Mouse (Mus musculus) embryonic facial prominence, embryonic 10.5 days (tissue): ENCODE data around the gene Chka. TPM values are rescaled to one million over a fixed set of nuclear protein-coding genes. Genes with fewer than 3 reads are reported as not detected.

Source experiments
- DNase-seq: peaks from one replicate; pipeline ENCODE4 v3.0.0-alpha.2; 2017; ENCODE audit warnings: low spot score
- H3K27ac ChIP-seq: fragments of 300-500 bp; sonication (generic); replicated peaks from 2 replicates; pipeline ENCODE4 v1.5.1; 2016; ENCODE audit warnings: mild to moderate bottlenecking
- H3K27me3 ChIP-seq: fragments of 300-500 bp; sonication (generic); replicated peaks from 2 replicates; pipeline ENCODE4 v1.6.1; 2016; ENCODE audit warnings: low read depth, mild to moderate bottlenecking; ENCODE audit not compliant: poor library complexity, severe bottlenecking
- H3K36me3 ChIP-seq: fragments of 300-500 bp; sonication (generic); replicated peaks from 2 replicates; pipeline ENCODE4 v1.6.1; 2016; ENCODE audit warnings: mild to moderate bottlenecking, moderate library complexity
- H3K4me1 ChIP-seq: fragments of 300-500 bp; sonication (generic); 2 replicates; pipeline ENCODE4 v1.6.1; 2016
- H3K4me3 ChIP-seq: fragments of 300-500 bp; sonication (generic); 2 replicates; pipeline ENCODE4 v1.5.1; 2016; ENCODE audit warnings: mild to moderate bottlenecking, moderate library complexity
- H3K9me3 ChIP-seq: fragments of 300-500 bp; sonication (generic); 2 replicates; pipeline ENCODE4 v1.6.1; 2016; ENCODE audit warnings: mild to moderate bottlenecking
- WGBS: fragments of 180-500 bp; shearing (Covaris S2); methylation state at CpG from one replicate; pipeline ENCODE4 v1.1.7; 2016; 5-methylcytosine and 5-hydroxymethylcytosine counted together
- polyA plus RNA-seq: library from polyadenylated mRNA; unstranded; fragments of >200 nt; fragmentation: Nextera tagmentation; extraction: Ambion mirVana; gene quantifications from 2 replicates; pipeline ENCODE4 v1.2.1, GENCODE M21; 2016

Gene Chka
- polyA plus RNA-seq, 1 experiment from 2014 or later = 50.0 TPM

- Histone ChIP-seq H3K36me3 (peaks cover 7% of the 10 kb centered on the region), H3K4me3 (no peak overlapping the region), H3K9me3 (no peaks in the 10 kb centered on the region), H3K27ac (no peak overlapping the region), H3K27me3 (no peaks in the 10 kb centered on the region), H3K4me1 (peaks cover 37% of the 10 kb centered on the region)
- DNase-seq = no peak
- 85% methylated on average over 2 of the region's 2 CpGs for WGBS
Observed at GRCm38 (mm10) chr19:3849251-3849650, 2.3 kb upstream of the Chka start.

GRCm38 (mm10) chr19:3850076-3850475 is 1.5 kb upstream of the Chka start:
- no peak for DNase-seq
- H3K4me3 ChIP-seq = no peak overlapping the region
- no peak overlapping the region for H3K27ac ChIP-seq
- WGBS = 39% methylated on average over 5 of the region's 5 CpGs
- H3K36me3 ChIP-seq = peaks cover 13% of the 10 kb centered on the region
- no peaks in the 10 kb centered on the region for H3K9me3 ChIP-seq
- no peaks in the 10 kb centered on the region for H3K27me3 ChIP-seq
- peaks cover 42% of the 10 kb centered on the region for H3K4me1 ChIP-seq

DNA sequence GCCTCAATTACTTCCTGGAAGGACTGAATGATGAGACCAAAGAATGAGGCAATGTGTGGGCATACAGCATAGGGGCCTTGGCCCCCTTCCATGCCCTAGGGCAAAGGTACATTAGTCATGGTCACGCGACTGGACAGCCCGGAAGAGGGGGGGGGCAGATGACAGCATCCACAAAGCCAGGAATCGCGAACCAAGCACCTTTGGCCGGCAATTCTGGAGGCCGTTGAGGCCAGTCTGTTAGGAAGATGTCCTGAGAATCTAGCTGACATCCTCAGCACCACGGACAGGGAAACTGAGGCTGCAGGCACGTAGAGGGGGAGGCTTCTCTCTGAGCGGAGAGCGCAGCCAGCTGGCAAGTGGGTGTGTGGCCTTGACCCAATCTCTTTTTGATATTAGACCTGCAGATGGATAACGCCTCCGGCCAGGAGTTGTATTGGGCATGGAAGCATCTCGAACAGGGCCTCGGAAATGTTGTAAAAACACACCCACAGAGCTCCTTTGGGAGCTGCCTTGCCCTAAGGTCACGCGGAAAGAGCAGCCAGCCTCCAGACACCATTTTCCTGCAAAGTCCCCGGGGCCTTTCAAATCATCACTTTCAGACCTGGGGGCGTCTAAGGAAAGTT is 615 bp upstream of the Chka start:
- DNase-seq = peak; percentile 56
- 3% methylated on average over 19 of the region's 19 CpGs for WGBS
- Histone ChIP-seq H3K4me1 (peaks cover 48% of the 10 kb centered on the region), H3K4me3 (peak overlapping the region; percentile 92), H3K27me3 (no peaks in the 10 kb centered on the region), H3K27ac (peak overlapping the region; percentile 96), H3K9me3 (no peaks in the 10 kb centered on the region), H3K36me3 (peaks cover 13% of the 10 kb centered on the region)

GRCm38 (mm10) chr19:3851979-3852681 is 557 bp downstream of the Chka start:
- peaks cover 50% of the 10 kb centered on the region for H3K4me1 ChIP-seq
- DNase-seq = peak; percentile 79
- no peaks in the 10 kb centered on the region for H3K9me3 ChIP-seq
- H3K27me3 ChIP-seq = no peaks in the 10 kb centered on the region
- peak overlapping the region; percentile 96 for H3K27ac ChIP-seq
- H3K36me3 ChIP-seq = peaks cover 13% of the 10 kb centered on the region
- under 1% methylated on average over 72 of the region's 74 CpGs for WGBS
- peak overlapping the region; percentile 92 for H3K4me3 ChIP-seq

DNA sequence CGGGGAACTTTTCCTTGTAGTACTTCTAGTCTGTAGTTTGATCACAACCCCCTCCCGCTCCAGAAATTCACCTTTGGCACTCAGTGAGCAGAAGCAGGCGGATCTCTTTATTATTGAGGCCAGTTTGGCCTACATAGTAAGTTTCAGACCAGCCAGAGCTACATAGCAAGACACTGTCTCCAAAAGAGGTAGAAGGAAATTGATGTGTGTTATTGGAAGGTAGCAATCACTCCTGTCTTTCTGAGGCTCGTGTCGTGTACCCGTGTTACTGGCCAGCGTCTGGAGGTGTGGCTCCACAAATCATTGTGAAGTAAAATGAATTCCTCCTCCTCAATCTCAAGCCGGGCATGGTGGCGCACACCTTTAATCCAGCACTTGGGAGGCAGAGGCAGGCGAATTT is 1.5 kb downstream of the Chka start:
- no peaks in the 10 kb centered on the region for H3K27me3 ChIP-seq
- H3K4me3 ChIP-seq = peak overlapping the region; percentile 92
- 91% methylated on average over 10 of the region's 10 CpGs for WGBS
- DNase-seq = no peak
- no peak overlapping the region for H3K27ac ChIP-seq
- no peaks in the 10 kb centered on the region for H3K9me3 ChIP-seq
- peaks cover 50% of the 10 kb centered on the region for H3K4me1 ChIP-seq
- peaks cover 13% of the 10 kb centered on the region for H3K36me3 ChIP-seq

DNA sequence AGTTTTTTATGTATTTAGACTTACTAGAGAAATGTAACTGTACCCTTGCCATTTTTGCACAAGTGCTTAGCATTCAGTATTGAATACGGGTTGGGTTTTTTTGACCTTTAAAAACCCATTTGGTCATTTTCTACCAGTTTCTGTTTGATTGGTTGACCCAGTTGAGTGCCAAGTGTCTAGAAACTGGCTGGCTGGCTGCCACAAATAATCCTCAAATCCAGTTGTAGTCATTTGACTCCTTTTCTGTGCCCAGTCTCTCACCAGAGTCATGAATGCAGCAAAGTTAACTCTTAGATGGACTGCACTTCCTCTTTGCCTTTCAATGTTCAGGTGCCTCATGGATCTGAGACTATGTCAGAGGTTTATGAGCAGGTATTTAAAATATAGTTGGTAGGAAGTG is 2.3 kb downstream of the Chka start:
- 89% methylated on average over 1 of the region's 1 CpGs for WGBS
- Histone ChIP-seq H3K9me3 (no peaks in the 10 kb centered on the region), H3K4me3 (0 out of 2 replicates have a peak overlapping the region, but pooled peaks have one; percentile 3), H3K36me3 (peaks cover 13% of the 10 kb centered on the region), H3K27me3 (no peaks in the 10 kb centered on the region), H3K4me1 (peaks cover 50% of the 10 kb centered on the region), H3K27ac (no peak overlapping the region)
- no peak for DNase-seq

- Histone ChIP-seq H3K4me3 (0 out of 2 replicates have a peak overlapping the region, but pooled peaks have one; percentile 2), H3K27ac (no peak overlapping the region), H3K9me3 (no peaks in the 10 kb centered on the region), H3K4me1 (peaks cover 49% of the 10 kb centered on the region), H3K36me3 (peaks cover 14% of the 10 kb centered on the region), H3K27me3 (no peaks in the 10 kb centered on the region)
- WGBS = 73% methylated on average over 6 of the region's 6 CpGs
- DNase-seq = no peak
Observed at GRCm38 (mm10) chr19:3855091-3855490, 3.5 kb downstream of the Chka start.

GRCm38 (mm10) chr19:3855601-3856000 is 4.0 kb downstream of the Chka start:
- no peak overlapping the region; the same call in 1 of the 2 replicates for H3K4me3 ChIP-seq
- peaks cover 44% of the 10 kb centered on the region for H3K4me1 ChIP-seq
- H3K27me3 ChIP-seq = no peaks in the 10 kb centered on the region
- H3K27ac ChIP-seq = peak overlapping the region; percentile 31; the same call in 1 of the 2 replicates
- 19% methylated on average over 4 of the region's 4 CpGs for WGBS
- DNase-seq = peak; percentile 26
- peaks cover 19% of the 10 kb centered on the region for H3K36me3 ChIP-seq
- H3K9me3 ChIP-seq = no peaks in the 10 kb centered on the region

DNA sequence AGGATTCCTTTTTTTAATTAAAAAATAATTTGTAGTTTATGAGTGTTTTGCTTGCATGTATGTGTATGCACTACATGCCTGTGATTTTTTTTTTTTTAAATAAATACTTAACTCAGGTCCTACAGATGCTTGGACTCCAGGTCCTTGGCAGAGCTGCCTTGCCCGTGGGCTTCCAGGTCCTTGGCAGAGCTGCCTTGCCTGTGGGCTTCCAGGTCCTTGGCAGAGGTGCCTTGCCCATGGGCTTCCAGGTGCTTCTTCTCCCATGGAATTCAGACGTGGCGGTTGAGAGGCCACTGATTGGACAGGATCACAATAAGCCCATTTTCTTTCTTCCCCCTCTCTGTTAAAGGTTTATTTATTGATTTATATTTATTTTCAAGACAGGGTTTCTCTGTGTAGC is 5.6 kb downstream of the Chka start:
- Histone ChIP-seq H3K4me1 (peaks cover 28% of the 10 kb centered on the region), H3K36me3 (peaks cover 28% of the 10 kb centered on the region), H3K27ac (no peak overlapping the region), H3K4me3 (no peak overlapping the region), H3K27me3 (no peaks in the 10 kb centered on the region), H3K9me3 (no peaks in the 10 kb centered on the region)
- WGBS = 85% methylated on average over 3 of the region's 3 CpGs
- DNase-seq = no peak

- Histone ChIP-seq H3K4me1 (no peaks in the 10 kb centered on the region), H3K4me3 (no peak overlapping the region), H3K9me3 (peaks cover 10% of the 10 kb centered on the region; the same call in 1 of the 2 replicates), H3K36me3 (peaks cover 52% of the 10 kb centered on the region), H3K27ac (no peak overlapping the region), H3K27me3 (no peaks in the 10 kb centered on the region)
- 87% methylated on average over 2 of the region's 2 CpGs for WGBS
- no peak for DNase-seq
Observed at GRCm38 (mm10) chr19:3862713-3863112, 11.1 kb downstream of the Chka start.

DNA sequence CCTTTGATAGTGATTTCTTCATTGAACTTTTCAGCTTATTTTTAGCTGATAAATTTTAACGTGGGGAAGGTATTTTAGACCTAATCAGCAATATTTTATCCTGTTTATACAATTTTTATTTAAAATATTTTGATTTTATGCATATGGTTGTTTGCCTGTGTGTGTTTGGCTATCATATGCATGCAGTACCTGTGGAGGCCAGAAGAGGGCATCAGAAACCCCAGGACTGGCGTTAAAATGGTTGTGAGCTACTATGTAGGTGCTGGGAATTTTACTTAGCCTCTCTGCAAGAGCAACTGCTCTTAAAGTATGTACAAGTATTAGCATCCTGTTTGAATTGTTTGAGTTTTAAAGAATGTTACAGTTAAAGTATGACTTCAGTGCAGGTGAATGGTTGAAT is 13.4 kb downstream of the Chka start:
- Histone ChIP-seq H3K27me3 (no peaks in the 10 kb centered on the region), H3K4me3 (no peak overlapping the region), H3K9me3 (peaks cover 10% of the 10 kb centered on the region; the same call in 1 of the 2 replicates), H3K27ac (no peak overlapping the region), H3K4me1 (peaks cover 3% of the 10 kb centered on the region; the same call in 1 of the 2 replicates), H3K36me3 (peaks cover 52% of the 10 kb centered on the region)
- DNase-seq = no peak
- 87% methylated on average over 2 of the region's 2 CpGs for WGBS

GRCm38 (mm10) chr19:3868290-3868689 is 16.7 kb downstream of the Chka start:
- Histone ChIP-seq H3K4me3 (no peak overlapping the region), H3K36me3 (peaks cover 37% of the 10 kb centered on the region), H3K4me1 (peaks cover 10% of the 10 kb centered on the region; the same call in 1 of the 2 replicates), H3K9me3 (peaks cover 10% of the 10 kb centered on the region; the same call in 1 of the 2 replicates), H3K27ac (no peak overlapping the region), H3K27me3 (no peaks in the 10 kb centered on the region)
- DNase-seq = no peak
- 85% methylated on average over 1 of the region's 1 CpGs for WGBS

DNA sequence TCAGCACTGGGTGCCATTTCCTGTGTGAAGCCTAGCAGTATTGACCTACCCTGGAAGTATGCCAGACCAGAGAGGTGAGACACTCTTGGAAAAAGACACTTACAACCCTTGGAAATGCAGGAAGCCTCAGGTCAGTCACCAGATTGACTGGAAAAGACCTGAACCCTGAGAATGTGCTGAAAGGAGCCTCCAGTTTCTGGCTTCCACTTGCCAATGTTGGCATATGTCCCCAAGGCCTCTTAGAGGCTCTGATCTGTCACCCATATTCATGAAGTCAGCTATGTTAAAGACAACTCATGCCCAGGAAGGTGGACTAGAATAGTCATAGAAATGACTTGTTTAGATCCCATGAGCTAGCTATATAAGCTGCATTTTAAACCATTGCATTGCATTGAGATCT is 19.9 kb downstream of the Chka start:
- Histone ChIP-seq H3K4me3 (no peak overlapping the region), H3K27ac (no peak overlapping the region), H3K36me3 (peaks cover 19% of the 10 kb centered on the region), H3K4me1 (peaks cover 10% of the 10 kb centered on the region; the same call in 1 of the 2 replicates), H3K9me3 (no peaks in the 10 kb centered on the region), H3K27me3 (no peaks in the 10 kb centered on the region)
- DNase-seq = no peak
